Mouse (Mus musculus): ENCODE results near the gene Olfr918.

Gene Olfr918

GRCm38 (mm10) chr9:38674501-38674900 lies at the start of gene Olfr918:
Gene Olfr918, minus strand, starts transcription at chr9:38674601.
- no peak for DNase-seq

- no peak for DNase-seq
Measured at GRCm38 (mm10) chr9:38724044-38724443, 49.6 kb upstream of the Olfr918 start.

- DNase-seq, result peak; percentile 5 to 8
Measured at GRCm38 (mm10) chr9:38718927-38719441, 44.6 kb upstream of the Olfr918 start.

- DNase-seq, result peak in 1 of 2 experiments; percentile 51
Measured at GRCm38 (mm10) chr9:38718102-38718501, 43.7 kb upstream of the Olfr918 start, which contains the start of gene Vwa5a. Gene Vwa5a, plus strand, starts transcription at chr9:38718268.

GRCm38 (mm10) chr9:38672887-38673286 lies 1.5 kb downstream of the Olfr918 start:
- no peak for DNase-seq

- DNase-seq, result no peak
Measured at GRCm38 (mm10) chr9:38665742-38666141, 8.7 kb downstream of the Olfr918 start, which contains the start of gene Olfr917. Gene Olfr917, minus strand, starts transcription at chr9:38665842.

- no peak for DNase-seq
Measured at GRCm38 (mm10) chr9:38659775-38660174, 14.6 kb downstream of the Olfr918 start, which contains the start of gene Olfr916. Gene Olfr916, minus strand, starts transcription at chr9:38659875.

- no peak for DNase-seq
Measured at GRCm38 (mm10) chr9:38632406-38632805, 42.0 kb downstream of the Olfr918 start.
